Mouse (Mus musculus) midbrain, embryonic 14.5 days (tissue): ENCODE results near the gene Ets1. TPM values are rescaled to one million over a fixed set of nuclear protein-coding genes. Genes with fewer than 3 reads are reported as not detected.

Experiments used
- ATAC-seq: fragments of 200-750 bp; cut with Nextera tagmentation; 2 replicates; pipeline ENCODE4 v1.8.0; 2017; ENCODE audit warnings: moderate number of reproducible peaks, moderate library complexity; ENCODE audit not compliant: low FRiP score, low TSS enrichment
- DNase-seq: peaks from one replicate; pipeline ENCODE4 v3.0.0-alpha.2; 2015
- H3K27ac ChIP-seq: fragments of 300-500 bp; sonication (generic); replicated peaks from 2 replicates; pipeline ENCODE4 v1.5.1; 2014; ENCODE audit warnings: mild to moderate bottlenecking, low read depth, low read length, moderate library complexity
- H3K27me3 ChIP-seq: fragments of 300-500 bp; sonication (generic); 2 replicates; pipeline ENCODE4 v1.6.1; 2014; ENCODE audit warnings: low read length, control low read depth, mixed read lengths; ENCODE audit not compliant: control insufficient read depth, insufficient read depth
- H3K36me3 ChIP-seq: fragments of 300-500 bp; sonication (generic); 2 replicates; pipeline ENCODE4 v1.6.1; 2014; ENCODE audit warnings: low read length, control low read depth; ENCODE audit not compliant: control insufficient read depth, insufficient read depth
- H3K4me1 ChIP-seq: fragments of 300-500 bp; sonication (generic); 2 replicates; pipeline ENCODE4 v1.6.1; 2014; ENCODE audit warnings: mild to moderate bottlenecking, antibody characterized with exemption, low read length, control low read depth; ENCODE audit not compliant: control insufficient read depth, insufficient read depth
- H3K4me2 ChIP-seq: fragments of 300-500 bp; sonication (generic); 2 replicates; pipeline ENCODE4 v1.6.1; 2014; ENCODE audit warnings: mild to moderate bottlenecking, low read length, moderate library complexity
- H3K4me3 ChIP-seq: fragments of 300-500 bp; sonication (generic); replicated peaks from 2 replicates; pipeline ENCODE4 v1.5.1; 2014; ENCODE audit warnings: low read depth, low read length
- H3K9ac ChIP-seq: fragments of 300-500 bp; sonication (generic); replicated peaks from 2 replicates; pipeline ENCODE4 v1.6.1; 2014; ENCODE audit warnings: mild to moderate bottlenecking, low read length, moderate library complexity
- H3K9me3 ChIP-seq: fragments of 300-500 bp; sonication (generic); 2 replicates; pipeline ENCODE4 v1.6.1; 2016; ENCODE audit warnings: low read length, control low read depth, mixed read lengths; ENCODE audit not compliant: control insufficient read depth
- WGBS: fragments of 180-500 bp; shearing (Covaris S2); extraction: QIAGEN DNeasy Blood & Tissue Kit; methylation state at CpG from one replicate; pipeline ENCODE4 v1.1.7; 2014; 5-methylcytosine and 5-hydroxymethylcytosine counted together
- polyA plus RNA-seq: library from polyadenylated mRNA; unstranded; fragments of >200 nt; fragmentation: Nextera tagmentation; extraction: Ambion mirVana; gene quantifications from 2 replicates; pipeline ENCODE4 v1.2.1, GENCODE M21; 2014

Gene Ets1
- polyA plus RNA-seq, 1 experiment from 2014 or later, result 19.6 TPM

DNA sequence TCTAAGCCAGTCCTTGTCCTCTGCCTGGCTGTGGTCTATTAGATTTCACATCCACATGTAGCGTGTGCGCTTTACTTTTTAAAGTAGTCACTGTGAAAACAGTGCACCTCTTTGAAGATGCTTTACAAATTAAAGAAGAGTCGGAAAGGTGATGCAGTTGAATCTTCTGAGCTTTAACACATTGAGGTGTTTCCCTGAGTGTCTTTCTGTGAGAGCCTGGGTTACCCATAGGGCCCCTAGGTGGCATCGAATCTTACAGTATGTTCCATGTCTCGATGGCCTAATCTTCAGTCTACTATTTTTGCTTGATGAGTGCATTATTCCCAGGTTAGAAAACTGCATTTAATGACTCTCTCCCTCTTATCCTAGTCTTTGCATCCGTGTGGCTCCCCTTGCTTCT is 41.6 kb downstream of the Ets1 start:
- no peaks in the 10 kb centered on the region for H3K36me3 ChIP-seq
- ATAC-seq (no peak), DNase-seq (no peak)
- H3K27ac ChIP-seq, result no peak overlapping the region
- no peaks in the 10 kb centered on the region for H3K9me3 ChIP-seq
- H3K4me2 ChIP-seq, result no peak overlapping the region
- no peak overlapping the region for H3K9ac ChIP-seq
- WGBS, result 86% methylated on average over 6 of the region's 6 CpGs
- H3K4me3 ChIP-seq, result no peak overlapping the region
- peaks cover 5% of the 10 kb centered on the region; the same call in 1 of the 2 replicates for H3K4me1 ChIP-seq
- peaks cover 78% of the 10 kb centered on the region for H3K27me3 ChIP-seq

DNA sequence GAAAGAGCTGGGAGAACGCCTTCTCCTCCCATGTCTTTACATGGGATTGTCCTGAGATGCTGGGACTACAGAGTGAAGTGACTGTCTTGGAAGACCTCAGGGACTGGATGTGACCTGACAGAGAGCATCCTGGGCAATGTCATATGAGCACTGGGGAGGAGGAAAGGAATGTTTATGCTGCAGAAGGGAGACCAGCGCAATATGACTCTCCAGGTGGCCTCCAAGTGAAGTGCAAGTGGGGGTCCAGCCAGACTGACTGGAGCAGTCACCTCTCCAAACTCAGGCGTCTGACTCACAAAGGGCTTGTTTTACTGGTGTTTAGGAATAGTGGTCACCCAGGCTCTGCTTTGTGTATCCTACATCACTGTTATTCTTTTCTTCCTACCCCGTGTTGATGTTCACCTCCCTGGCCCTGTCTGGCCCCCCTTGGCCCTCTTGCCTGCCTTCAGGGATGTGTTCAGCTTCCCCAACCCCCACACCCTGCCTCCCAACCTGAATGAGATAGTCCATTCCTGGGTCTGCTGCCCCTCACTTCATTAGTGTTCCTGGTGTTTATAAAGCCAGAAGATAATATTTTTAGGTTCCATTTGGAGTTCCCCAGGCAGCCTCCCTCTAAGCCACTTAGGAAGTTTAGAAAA is 42.2 kb downstream of the Ets1 start:
- Histone ChIP-seq H3K9ac (no peak overlapping the region), H3K27me3 (peaks cover 76% of the 10 kb centered on the region), H3K36me3 (no peaks in the 10 kb centered on the region), H3K9me3 (no peaks in the 10 kb centered on the region), H3K4me3 (no peak overlapping the region), H3K4me2 (no peak overlapping the region), H3K27ac (no peak overlapping the region), H3K4me1 (0 out of 2 replicates have a peak, but pooled peaks cover 5% of the 10 kb centered on the region)
- ATAC-seq (no peak), DNase-seq (no peak)
- 73% methylated on average over 4 of the region's 4 CpGs for WGBS

DNA sequence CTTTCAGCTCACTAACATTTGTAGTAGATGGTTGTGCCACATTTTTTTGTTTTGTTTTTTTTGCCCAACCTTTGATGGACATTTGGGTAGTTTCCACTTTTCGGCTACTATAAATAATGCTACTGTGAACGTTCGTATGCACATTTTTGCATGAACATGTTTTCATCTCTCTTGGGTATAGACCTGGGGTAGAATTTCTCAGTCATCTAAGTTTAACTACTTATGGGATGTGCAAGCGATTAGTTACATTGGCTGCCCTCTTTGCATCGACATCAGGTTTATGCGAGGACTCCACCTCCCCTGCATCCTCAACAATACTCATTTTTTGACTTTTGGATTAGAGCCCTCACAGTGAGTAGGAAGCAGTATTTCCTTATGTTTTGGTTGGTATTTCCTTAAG is 43.5 kb downstream of the Ets1 start:
- H3K4me3 ChIP-seq, result no peak overlapping the region
- H3K9ac ChIP-seq, result no peak overlapping the region
- H3K9me3 ChIP-seq, result no peaks in the 10 kb centered on the region
- DNase-seq, result no peak
- H3K27me3 ChIP-seq, result peaks cover 75% of the 10 kb centered on the region
- no peak overlapping the region for H3K4me2 ChIP-seq
- 0 out of 2 replicates have a peak, but pooled peaks cover 5% of the 10 kb centered on the region for H3K4me1 ChIP-seq
- ATAC-seq, result no peak
- no peak overlapping the region for H3K27ac ChIP-seq
- no peaks in the 10 kb centered on the region for H3K36me3 ChIP-seq
- WGBS, result 89% methylated on average over 6 of the region's 6 CpGs

DNA sequence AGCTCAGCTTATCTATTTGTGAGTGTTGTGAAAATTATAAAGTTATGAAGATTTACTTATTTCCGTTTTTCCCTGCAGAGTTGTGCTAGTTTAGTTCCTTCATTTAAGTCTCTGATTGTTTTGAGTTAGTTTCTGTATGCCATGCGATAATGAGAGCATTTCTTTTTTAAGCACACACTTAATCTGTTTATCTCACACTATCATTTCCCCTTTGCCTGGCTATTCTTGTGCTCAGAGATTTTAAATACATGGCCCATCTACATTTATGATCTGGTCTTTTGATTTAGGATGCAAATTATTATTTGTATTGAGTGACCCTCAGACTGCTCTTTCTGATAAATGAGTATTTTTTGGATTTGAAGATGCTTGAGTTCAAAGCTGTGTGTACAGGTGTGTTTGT is 44.2 kb downstream of the Ets1 start:
- H3K9me3 ChIP-seq, result no peaks in the 10 kb centered on the region
- H3K4me2 ChIP-seq, result no peak overlapping the region
- H3K4me3 ChIP-seq, result no peak overlapping the region
- no peak for ATAC-seq
- WGBS, result 91% methylated on average over 2 of the region's 2 CpGs
- no peaks in the 10 kb centered on the region for H3K36me3 ChIP-seq
- DNase-seq, result no peak
- H3K27me3 ChIP-seq, result peaks cover 75% of the 10 kb centered on the region
- no peak overlapping the region for H3K27ac ChIP-seq
- H3K4me1 ChIP-seq, result 0 out of 2 replicates have a peak, but pooled peaks cover 5% of the 10 kb centered on the region
- H3K9ac ChIP-seq, result no peak overlapping the region

DNA sequence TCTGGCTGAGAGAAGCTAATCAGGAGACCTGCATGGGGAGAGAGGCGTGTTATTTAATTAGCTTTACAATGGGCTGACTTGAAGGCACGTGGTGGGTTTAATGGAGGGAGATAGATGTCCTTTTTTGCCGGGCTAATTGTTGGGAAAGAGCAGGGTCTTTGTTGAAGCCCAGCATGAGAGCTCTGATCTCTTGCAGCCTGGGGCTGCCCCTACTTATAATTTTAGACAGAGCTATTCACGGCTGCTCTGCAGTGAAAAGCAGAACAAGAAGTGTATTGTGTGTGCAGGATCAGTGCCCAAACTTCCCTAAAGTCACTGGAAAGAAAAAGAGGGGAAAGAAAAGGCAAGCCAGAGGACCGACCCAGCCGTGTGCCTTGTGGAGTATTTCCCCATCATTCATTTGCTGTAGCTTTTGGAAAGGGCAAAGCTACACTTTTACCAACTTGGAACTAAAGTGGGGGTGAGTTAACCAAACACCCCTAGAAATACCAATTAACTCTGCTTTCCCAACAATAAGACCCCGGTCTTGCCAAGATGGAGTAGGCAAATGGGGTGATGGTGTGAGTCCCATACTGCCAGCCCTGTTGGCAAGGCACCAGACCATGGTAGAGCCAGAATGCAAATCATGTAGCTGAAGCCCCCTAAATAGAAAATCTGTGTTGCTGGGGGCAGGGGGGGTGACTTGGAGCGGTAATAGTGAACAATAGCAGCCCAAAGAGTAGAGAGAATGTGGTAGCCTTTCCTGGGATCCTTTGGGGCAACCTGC is 50.0 kb downstream of the Ets1 start:
- Histone ChIP-seq H3K27ac (no peak overlapping the region), H3K4me1 (peaks cover 6% of the 10 kb centered on the region; the same call in 1 of the 2 replicates), H3K36me3 (no peaks in the 10 kb centered on the region), H3K4me3 (no peak overlapping the region), H3K4me2 (no peak overlapping the region), H3K9me3 (no peaks in the 10 kb centered on the region), H3K9ac (no peak overlapping the region), H3K27me3 (peaks cover 74% of the 10 kb centered on the region)
- 5% methylated on average over 8 of the region's 8 CpGs for WGBS
- ATAC-seq (peak; percentile 85), DNase-seq (peak; percentile 71)

DNA sequence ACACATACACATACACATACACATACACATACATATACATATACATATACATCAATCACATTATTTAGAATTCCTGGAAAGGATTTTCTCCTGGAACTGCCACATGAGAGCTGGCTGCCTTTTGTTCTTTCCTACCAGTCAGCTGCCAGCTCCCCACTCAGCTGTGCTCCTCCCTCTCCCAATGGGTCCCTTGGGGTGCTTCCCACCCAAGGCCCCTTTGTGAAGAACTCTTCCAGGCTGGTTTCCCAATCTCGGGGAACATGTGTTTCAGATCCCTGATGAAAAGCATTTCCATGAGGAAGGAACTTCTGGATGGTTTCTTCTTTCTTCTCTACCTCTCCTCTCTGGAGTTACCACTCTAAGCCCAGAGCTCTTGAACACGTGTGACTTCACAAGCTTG is 52.3 kb downstream of the Ets1 start:
- no peak for ATAC-seq
- WGBS, result 63% methylated on average over 2 of the region's 2 CpGs
- Histone ChIP-seq H3K9me3 (no peaks in the 10 kb centered on the region), H3K27me3 (peaks cover 78% of the 10 kb centered on the region), H3K4me1 (peaks cover 6% of the 10 kb centered on the region; the same call in 1 of the 2 replicates), H3K4me3 (no peak overlapping the region), H3K9ac (no peak overlapping the region), H3K27ac (no peak overlapping the region), H3K36me3 (no peaks in the 10 kb centered on the region), H3K4me2 (no peak overlapping the region)
- DNase-seq, result no peak

DNA sequence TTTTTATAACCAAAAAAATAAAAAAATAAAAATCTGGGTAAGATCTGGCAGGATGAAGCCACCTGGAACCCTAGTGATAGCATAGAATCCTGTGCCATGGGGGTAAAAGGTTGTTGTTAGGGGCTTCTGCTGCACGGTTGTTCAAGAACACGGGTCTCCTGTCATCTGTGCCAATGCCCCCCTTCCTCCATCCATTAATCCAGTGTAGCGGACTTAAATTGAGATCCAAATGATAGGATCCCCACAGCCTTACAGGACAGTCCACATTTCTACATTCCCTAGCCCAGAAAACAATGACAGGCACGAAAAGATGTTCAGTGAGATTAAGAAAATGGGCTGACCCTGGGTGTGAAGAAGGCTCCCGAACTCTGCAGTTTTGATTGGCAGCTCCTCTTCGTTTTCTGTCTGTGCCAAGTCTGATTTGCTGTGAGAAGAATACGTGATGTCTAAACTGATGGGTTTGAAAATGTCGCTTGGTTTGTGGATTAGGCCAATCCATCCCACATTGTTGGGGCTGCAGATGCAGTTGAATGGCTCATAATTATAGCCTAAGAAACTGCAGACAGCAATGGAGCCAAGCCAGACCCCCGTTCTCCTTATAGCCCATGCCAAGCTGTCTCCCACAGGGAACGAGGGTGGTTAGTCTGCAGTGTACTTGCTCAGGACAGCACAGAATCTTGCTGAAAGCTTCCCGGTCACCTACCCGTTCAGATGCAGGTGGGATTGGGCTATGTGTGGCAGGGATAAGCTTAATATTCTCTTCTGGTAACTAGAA is 55.3 kb downstream of the Ets1 start:
- Histone ChIP-seq H3K27ac (no peak overlapping the region), H3K4me2 (no peak overlapping the region), H3K4me1 (peaks cover 6% of the 10 kb centered on the region), H3K27me3 (peaks cover 92% of the 10 kb centered on the region), H3K4me3 (no peak overlapping the region), H3K9ac (no peak overlapping the region), H3K36me3 (no peaks in the 10 kb centered on the region), H3K9me3 (no peaks in the 10 kb centered on the region)
- 46% methylated on average over 12 of the region's 12 CpGs for WGBS
- ATAC-seq, result no peak
- no peak for DNase-seq

DNA sequence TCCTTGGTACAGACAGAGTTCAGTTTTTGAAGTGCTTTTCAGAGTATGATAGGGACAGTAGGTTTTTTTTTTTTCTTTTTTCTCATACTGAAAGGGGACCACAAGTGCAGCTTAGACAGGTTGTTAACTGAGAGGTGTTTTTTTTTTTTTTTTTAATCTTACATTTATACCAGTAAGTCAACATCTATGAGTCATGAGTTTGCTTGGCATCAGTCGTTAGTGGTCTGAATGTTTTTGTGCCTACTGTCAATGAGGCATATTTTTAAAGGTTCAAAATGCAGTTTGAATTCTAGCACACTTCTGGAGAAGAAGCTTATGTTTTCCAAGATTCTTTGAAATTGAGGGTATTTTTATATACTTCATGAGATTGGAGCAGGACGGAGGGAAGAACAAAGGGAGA is 56.9 kb downstream of the Ets1 start:
- Histone ChIP-seq H3K4me2 (no peak overlapping the region), H3K36me3 (no peaks in the 10 kb centered on the region), H3K9me3 (no peaks in the 10 kb centered on the region), H3K27ac (no peak overlapping the region), H3K27me3 (peaks cover 97% of the 10 kb centered on the region), H3K9ac (no peak overlapping the region), H3K4me3 (no peak overlapping the region), H3K4me1 (peaks cover 5% of the 10 kb centered on the region; the same call in 1 of the 2 replicates)
- 81% methylated on average over 2 of the region's 2 CpGs for WGBS
- DNase-seq (no peak), ATAC-seq (no peak)
